ENCODE assay signal across 8 mouse cellular contexts in genomic region chr4:138462971-138463831, GRCm38 (mm10). TPM values are rescaled to one million over a fixed set of nuclear protein-coding genes. Genes with fewer than 3 reads are reported as not detected.
DNase-seq lines count a peak whose midpoint lies in the region; ATAC-seq and TF ChIP-seq lines count a peak whose summit lies in the region.
"Had no signal": no experiment of that assay in that cellular context is flagged by ENCODE, and none has a peak within 500 bp of the region (broad histone marks: within the 10 kb centered on the region; RNA-seq: fewer than 3 reads in every experiment).

No protein-coding gene starts in this region.

- H3K4me1 ChIP-seq in E14TG2a.4 (replicated peaks; ENCODE audit: low read depth, low read length), result peaks cover 77% of the 10 kb centered on the region
- peaks cover 5 to 43% of the 10 kb centered on the region in 2 experiments; a peak in 3 of 4 replicates for H3K4me1 ChIP-seq in ES-E14 (ENCODE audit: control insufficient read depth in 2 of 2, insufficient read depth in 2 of 2, low read length in 2 of 2, poor library complexity in 1 of 2)
- peaks cover 60% of the 10 kb centered on the region for H3K4me1 ChIP-seq in forebrain, embryonic 12.5 days
- H3K4me1 ChIP-seq in hindbrain, postnatal 0 days (ENCODE audit: insufficient read depth, low read length), result peaks cover 40% of the 10 kb centered on the region
- H3K4me1 ChIP-seq in limb, embryonic 14.5 days (ENCODE audit: control insufficient read depth, insufficient read depth, low read length), result peaks cover 23% of the 10 kb centered on the region
- peaks cover 71% of the 10 kb centered on the region for H3K4me1 ChIP-seq in neural tube, embryonic 15.5 days

- ATAC-seq in forebrain, embryonic 12.5 days (ENCODE audit: low FRiP score), result peak; percentile 28; the same call in 1 of the 2 replicates
- ATAC-seq in hindbrain, postnatal 0 days, result peak; percentile 63
- 0 out of 2 replicates have a peak, but pooled peaks have one; percentile 28 for ATAC-seq in limb, embryonic 14.5 days (ENCODE audit: low FRiP score, low read depth)
- peak; percentile 48; the same call in 1 of the 2 replicates for ATAC-seq in neural tube, embryonic 15.5 days (ENCODE audit: low FRiP score)

- WGBS in forebrain, embryonic 12.5 days, result 6% methylated on average over 11 of the region's 11 CpGs
- WGBS in hindbrain, postnatal 0 days, result under 1% methylated on average over 11 of the region's 11 CpGs
- WGBS in limb, embryonic 14.5 days, result 6% methylated on average over 11 of the region's 11 CpGs
- 2% methylated on average over 11 of the region's 11 CpGs for WGBS in neural tube, embryonic 15.5 days

- no peak; the same call in 1 of the 2 replicates for TF ChIP-seq CTCF in E14TG2a.4 (conservative IDR thresholded peaks at IDR 0.05; ENCODE audit: low read length)
- peak; percentile 59 for TF ChIP-seq CTCF in hindbrain, postnatal 0 days (IDR thresholded peaks at IDR 0.05; ENCODE audit: low read depth)

- in situ Hi-C loops in ES-E14 (cut with MboI; ENCODE audit: low sequenced_read_pairs in 2 of 2, unreplicated experiment in 2 of 2), result loop anchor here in 1 of 2 experiments (25.0 kb wide), 1 partner anchor 1374 kb away; the partner anchor contains the start of gene Pax7

- H3K4me2 ChIP-seq in forebrain, embryonic 12.5 days, result peak overlapping the region; percentile 46
- peak overlapping the region; percentile 42 for H3K4me2 ChIP-seq in hindbrain, postnatal 0 days (ENCODE audit: low read depth, low read length)
- H3K4me2 ChIP-seq in limb, embryonic 14.5 days (replicated peaks; ENCODE audit: low read depth, low read length, severe bottlenecking), result peak overlapping the region; percentile 10
- peak overlapping the region; percentile 40 for H3K4me2 ChIP-seq in neural tube, embryonic 15.5 days

- H3K4me3 ChIP-seq in E14TG2a.4 (replicated peaks; ENCODE audit: low read length), result peak overlapping the region; percentile 57
- H3K4me3 ChIP-seq in ES-E14 (ENCODE audit: insufficient read depth in 1 of 2, low read depth in 1 of 2, low read length in 2 of 2, poor library complexity in 1 of 2, severe bottlenecking in 1 of 2), result peak overlapping the region in 1 of 2 experiments; percentile 11; a peak in 1 of 4 replicates
- no peak overlapping the region for H3K4me3 ChIP-seq in forebrain, embryonic 12.5 days (replicated peaks)
- no peak overlapping the region for H3K4me3 ChIP-seq in hindbrain, postnatal 0 days (ENCODE audit: low read length)
- no peak overlapping the region for H3K4me3 ChIP-seq in limb, embryonic 14.5 days (replicated peaks; ENCODE audit: low read length)
- no peak overlapping the region for H3K4me3 ChIP-seq in neural tube, embryonic 15.5 days (replicated peaks)
- H3K4me3 ChIP-seq: erythroblast, embryonic 14.5 days had no signal

- DNase-seq in ES-E14 (ENCODE audit: low read depth, low spot score), result no peak
- DNase-seq in hindbrain, postnatal 0 days (ENCODE audit: low spot score), result peak; percentile 82
- peak; percentile 38 for DNase-seq in limb, embryonic 14.5 days (ENCODE audit: low spot score)
- DNase-seq in urinary bladder, postnatal 25 days (ENCODE audit: low spot score), result no peak

- TF ChIP-seq POLR2A in limb, embryonic 14.5 days (IDR thresholded peaks at IDR 0.05; ENCODE audit: borderline replicate concordance, extremely low read depth, insufficient read depth, insufficient read length), result no peak

- peak overlapping the region; percentile 63; the same call in 1 of the 2 replicates for H3K27ac ChIP-seq in ES-E14 (ENCODE audit: insufficient read depth, low read depth, low read length, poor library complexity, severe bottlenecking)
- H3K27ac ChIP-seq in forebrain, embryonic 12.5 days, result peak overlapping the region; percentile 84
- peak overlapping the region; percentile 83 for H3K27ac ChIP-seq in hindbrain, postnatal 0 days
- H3K27ac ChIP-seq in limb, embryonic 14.5 days (replicated peaks; ENCODE audit: low read depth, low read length), result no peak overlapping the region
- H3K27ac ChIP-seq in neural tube, embryonic 15.5 days (replicated peaks), result peak overlapping the region; percentile 81

- peaks cover 39% of the 10 kb centered on the region for H3K27me3 ChIP-seq in E14TG2a.4 (ENCODE audit: insufficient read depth, low read length)
- peaks cover 63% of the 10 kb centered on the region for H3K27me3 ChIP-seq in forebrain, embryonic 12.5 days
- no peaks in the 10 kb centered on the region for H3K27me3 ChIP-seq in hindbrain, postnatal 0 days (ENCODE audit: insufficient read depth, low read length)
- H3K27me3 ChIP-seq in limb, embryonic 14.5 days (ENCODE audit: control insufficient read depth, insufficient read depth, low read length), result peaks cover 16% of the 10 kb centered on the region
- no peaks in the 10 kb centered on the region for H3K27me3 ChIP-seq in neural tube, embryonic 15.5 days (replicated peaks)

- H3K9me3 ChIP-seq in E14TG2a.4 (ENCODE audit: low read length) (no peaks in the 10 kb centered on the region), ES-E14 (ENCODE audit: control insufficient read depth, insufficient read depth, low read depth, low read length) (no peaks in the 10 kb centered on the region)
- no peaks in the 10 kb centered on the region for H3K9me3 ChIP-seq in forebrain, embryonic 12.5 days
- no peaks in the 10 kb centered on the region for H3K9me3 ChIP-seq in hindbrain, postnatal 0 days (ENCODE audit: low read length)
- no peaks in the 10 kb centered on the region for H3K9me3 ChIP-seq in limb, embryonic 14.5 days (ENCODE audit: control insufficient read depth, low read length)
- no peaks in the 10 kb centered on the region for H3K9me3 ChIP-seq in neural tube, embryonic 15.5 days (replicated peaks)

- H3K36me3 ChIP-seq in E14TG2a.4 (ENCODE audit: insufficient read depth, low read length) (no peaks in the 10 kb centered on the region), ES-E14 (ENCODE audit: control insufficient read depth, insufficient read depth, low read length, poor library complexity, severe bottlenecking) (no peaks in the 10 kb centered on the region)
- H3K36me3 ChIP-seq in forebrain, embryonic 12.5 days (replicated peaks), result no peaks in the 10 kb centered on the region
- H3K36me3 ChIP-seq in hindbrain, postnatal 0 days (ENCODE audit: insufficient read depth, low read length), result no peaks in the 10 kb centered on the region
- H3K36me3 ChIP-seq in limb, embryonic 14.5 days (ENCODE audit: control insufficient read depth, insufficient read depth, low read length), result no peaks in the 10 kb centered on the region
- no peaks in the 10 kb centered on the region for H3K36me3 ChIP-seq in neural tube, embryonic 15.5 days

- 0 out of 2 replicates have a peak overlapping the region, but pooled peaks have one; percentile 5 for H3K9ac ChIP-seq in ES-E14 (ENCODE audit: insufficient read depth, low read depth, low read length, poor library complexity, severe bottlenecking)
- H3K9ac ChIP-seq in forebrain, embryonic 12.5 days, result no peak overlapping the region
- 0 out of 2 replicates have a peak overlapping the region, but pooled peaks have one; percentile 37 for H3K9ac ChIP-seq in hindbrain, postnatal 0 days (replicated peaks; ENCODE audit: low read length)
- H3K9ac ChIP-seq in limb, embryonic 14.5 days (ENCODE audit: low read depth, low read length, severe bottlenecking), result no peak overlapping the region
- H3K9ac ChIP-seq in neural tube, embryonic 15.5 days (replicated peaks), result no peak overlapping the region

TF ChIP-seq in ES-E14, 5 proteins besides CTCF, POLR2A, EP300 and RAD21:
- TF ChIP-seq MAFK (IDR thresholded peaks at IDR 0.05; ENCODE audit: insufficient read depth, low read depth, low read length) (no peak), ZNF384 (IDR thresholded peaks at IDR 0.05; ENCODE audit: low read depth, low read length) (no peak), CHD2 (IDR thresholded peaks at IDR 0.05; ENCODE audit: low read depth, low read length) (no peak), ZC3H11A (IDR thresholded peaks at IDR 0.05; ENCODE audit: borderline replicate concordance, low read depth, low read length) (no peak), HCFC1 (IDR thresholded peaks at IDR 0.05; ENCODE audit: borderline replicate concordance, insufficient read depth, low read length) (no peak)

RNA-seq across cellular contexts. Expression of gene Camk2n1, which starts 9.1 kb away (rescaled TPM):
- 1.2 and 1.4 TPM in 2 replicates for total RNA-seq in ES-E14 (2012; rRNA removed)
- polyA plus RNA-seq in forebrain, embryonic 12.5 days (2016; fragmentation: Nextera tagmentation; extraction: Ambion mirVana), result 4.8 and 5.4 TPM in 2 replicates
- total RNA-seq in hindbrain, postnatal 0 days (2014; rRNA removed), result 34.9 and 37.5 TPM in 2 replicates
- polyA plus RNA-seq in hindbrain, postnatal 0 days (2015; fragmentation: Nextera tagmentation; extraction: Ambion mirVana), result 29.5 and 33.5 TPM in 2 replicates
- polyA plus RNA-seq in limb, embryonic 14.5 days (2012; rRNA removed), result 7.8 and 9.0 TPM in 2 replicates
- 2.1 and 2.9 TPM in 2 replicates for polyA plus RNA-seq in limb, embryonic 14.5 days (2014; fragmentation: Nextera tagmentation; extraction: Ambion mirVana)
- polyA plus RNA-seq in neural tube, embryonic 15.5 days (2015; fragmentation: Nextera tagmentation; extraction: Ambion mirVana), result 18.9 and 23.1 TPM in 2 replicates

RNA-seq across cellular contexts. Expression of gene Mul1, which starts 28.7 kb away (rescaled TPM):
- 58.4 and 62.3 TPM in 2 replicates for total RNA-seq in ES-E14 (2012; rRNA removed)
- 14.5 and 14.7 TPM in 2 replicates for polyA plus RNA-seq in forebrain, embryonic 12.5 days (2016; fragmentation: Nextera tagmentation; extraction: Ambion mirVana)
- total RNA-seq in hindbrain, postnatal 0 days (2014; rRNA removed), result 36.2 and 39.1 TPM in 2 replicates
- polyA plus RNA-seq in hindbrain, postnatal 0 days (2015; fragmentation: Nextera tagmentation; extraction: Ambion mirVana), result 19.1 and 21.6 TPM in 2 replicates
- 13.8 and 14.2 TPM in 2 replicates for polyA plus RNA-seq in limb, embryonic 14.5 days (2012; rRNA removed)
- 17.1 and 18.4 TPM in 2 replicates for polyA plus RNA-seq in limb, embryonic 14.5 days (2014; fragmentation: Nextera tagmentation; extraction: Ambion mirVana)
- 20.0 and 21.8 TPM in 2 replicates for polyA plus RNA-seq in neural tube, embryonic 15.5 days (2015; fragmentation: Nextera tagmentation; extraction: Ambion mirVana)

Comparison
In these comparisons a context has a peak if more than half of its experiments do, and no peak if none do; other contexts are left out.
1. DNase-seq: peak in hindbrain, postnatal 0 days (single experiment) and limb, embryonic 14.5 days (single experiment); none in ES-E14 (single experiment) and urinary bladder, postnatal 25 days (single experiment).
2. H3K9ac ChIP-seq: peak in ES-E14 (single experiment) and hindbrain, postnatal 0 days (single experiment); none in forebrain, embryonic 12.5 days (single experiment), limb, embryonic 14.5 days (single experiment) and neural tube, embryonic 15.5 days (single experiment).
3. Peak in every context shown above with its lines, with median percentiles within 50 percentile points of each other: ATAC-seq and H3K4me2 ChIP-seq.